Mouse (Mus musculus) intestine, embryonic 14.5 days (tissue): ENCODE results near the gene Sox8. TPM values are rescaled to one million over a fixed set of nuclear protein-coding genes. Genes with fewer than 3 reads are reported as not detected.

Experiments used
- ATAC-seq: fragments of 200-750 bp; cut with Nextera tagmentation; replicated peaks from 2 replicates; pipeline ENCODE4 v1.8.0; 2017; ENCODE audit warnings: low read depth, moderate number of reproducible peaks, moderate TSS enrichment, moderate library complexity; ENCODE audit not compliant: low FRiP score, low TSS enrichment
- DNase-seq: peaks from one replicate; pipeline ENCODE4 v3.0.0-alpha.2; 2018; ENCODE audit warnings: low spot score
- H3K27ac ChIP-seq: fragments of 300-500 bp; sonication (generic); 2 replicates; pipeline ENCODE4 v1.5.1; 2014; ENCODE audit warnings: low read depth, mild to moderate bottlenecking, control low read depth
- H3K27me3 ChIP-seq: fragments of 300-500 bp; sonication (generic); replicated peaks from 2 replicates; pipeline ENCODE4 v1.6.1; 2014; ENCODE audit warnings: low read length, control low read depth; ENCODE audit not compliant: control insufficient read depth, insufficient read depth
- H3K36me3 ChIP-seq: fragments of 300-500 bp; sonication (generic); 2 replicates; pipeline ENCODE4 v1.6.1; 2014; ENCODE audit warnings: low read length, control low read depth; ENCODE audit not compliant: control insufficient read depth, insufficient read depth
- H3K4me1 ChIP-seq: fragments of 300-500 bp; sonication (generic); replicated peaks from 2 replicates; pipeline ENCODE4 v1.6.1; 2014; ENCODE audit warnings: low read length, control low read depth, mixed read lengths; ENCODE audit not compliant: control insufficient read depth, insufficient read depth
- H3K4me2 ChIP-seq: fragments of 300-500 bp; sonication (generic); 2 replicates; pipeline ENCODE4 v1.6.1; 2014; ENCODE audit warnings: low read length
- H3K4me3 ChIP-seq: fragments of 300-500 bp; sonication (generic); 2 replicates; pipeline ENCODE4 v1.5.1; 2014; ENCODE audit warnings: low read depth, low read length, control low read depth, mixed read lengths
- H3K9ac ChIP-seq: fragments of 300-500 bp; sonication (generic); 2 replicates; pipeline ENCODE4 v1.6.1; 2014; ENCODE audit warnings: mild to moderate bottlenecking, low read length
- H3K9me3 ChIP-seq: fragments of 300-500 bp; sonication (generic); 2 replicates; pipeline ENCODE4 v1.6.1; 2016; ENCODE audit warnings: low read length, control low read depth; ENCODE audit not compliant: control insufficient read depth
- WGBS: fragments of 180-500 bp; shearing (Covaris S2); extraction: QIAGEN DNeasy Blood & Tissue Kit; methylation state at CpG from one replicate; pipeline ENCODE4 v1.1.7; 2014; 5-methylcytosine and 5-hydroxymethylcytosine counted together
- polyA plus RNA-seq: library from polyadenylated mRNA; unstranded; fragments of >200 nt; fragmentation: Nextera tagmentation; extraction: Ambion mirVana; gene quantifications from 2 replicates; pipeline ENCODE4 v1.2.1, GENCODE M21; 2014

The Sox8 gene
- 9.1 and 9.4 TPM in 2 replicates for polyA plus RNA-seq

DNA sequence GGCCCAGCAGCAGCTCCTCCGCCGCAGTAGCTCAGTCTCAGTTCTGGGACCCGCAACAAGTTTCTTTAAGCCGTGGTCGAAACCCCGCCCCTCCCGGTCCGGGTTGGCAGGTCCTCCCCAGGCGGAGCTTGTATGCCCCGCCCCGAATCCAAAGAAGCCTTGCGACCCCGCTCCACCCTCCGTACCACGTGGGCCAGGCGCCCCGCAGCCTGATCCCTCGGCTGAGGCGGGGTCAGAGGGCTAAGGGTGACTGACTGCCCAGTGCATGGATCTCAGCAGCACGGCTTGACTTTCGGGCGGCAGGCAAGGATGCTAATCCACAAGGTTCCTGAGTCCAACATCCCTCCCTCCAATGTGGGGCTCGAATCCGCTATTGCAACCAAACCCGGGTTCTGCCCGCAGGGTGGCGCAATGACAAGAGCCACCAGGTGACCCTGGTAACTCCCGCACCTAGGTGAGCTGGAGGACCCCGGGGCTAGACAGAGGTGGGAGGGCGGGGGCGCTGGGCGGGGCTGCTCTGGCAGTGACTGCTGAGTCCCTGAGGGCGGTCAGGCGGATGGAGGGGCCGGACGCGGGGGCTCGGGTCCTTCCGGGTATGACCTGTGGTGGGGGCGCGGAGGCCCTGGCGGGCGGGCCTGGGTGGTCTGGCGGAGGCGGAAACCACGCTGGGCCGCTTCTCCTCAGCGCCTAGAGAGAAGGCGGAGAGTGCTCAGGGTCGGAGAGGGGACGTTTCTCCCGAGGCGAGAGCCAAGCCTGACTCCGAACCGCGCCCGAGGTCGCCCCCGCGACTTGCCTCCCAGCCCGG lies at the start of gene Sox8:
Sox8 (minus strand) TSS at position 39 of the 805 bp plus-strand sequence.
- Histone ChIP-seq H3K27ac (no peak within 1 kb of the TSS), H3K4me2 (peak within 1 kb of the TSS; percentile 99), H3K4me3 (peak within 1 kb of the TSS; percentile 53), H3K9ac (peak within 1 kb of the TSS; percentile 37), H3K9me3 (no peaks in the 10 kb centered on the region), H3K27me3 (peaks cover 18% of the 10 kb centered on the region), H3K4me1 (no peaks in the 10 kb centered on the region; the same call in none of the 2 replicates), H3K36me3 (no peaks in the 10 kb centered on the region)
- peak; percentile 89 for DNase-seq
- peak; percentile 87 for ATAC-seq
- WGBS: under 1% methylated on average over 60 of the region's 61 CpGs

DNA sequence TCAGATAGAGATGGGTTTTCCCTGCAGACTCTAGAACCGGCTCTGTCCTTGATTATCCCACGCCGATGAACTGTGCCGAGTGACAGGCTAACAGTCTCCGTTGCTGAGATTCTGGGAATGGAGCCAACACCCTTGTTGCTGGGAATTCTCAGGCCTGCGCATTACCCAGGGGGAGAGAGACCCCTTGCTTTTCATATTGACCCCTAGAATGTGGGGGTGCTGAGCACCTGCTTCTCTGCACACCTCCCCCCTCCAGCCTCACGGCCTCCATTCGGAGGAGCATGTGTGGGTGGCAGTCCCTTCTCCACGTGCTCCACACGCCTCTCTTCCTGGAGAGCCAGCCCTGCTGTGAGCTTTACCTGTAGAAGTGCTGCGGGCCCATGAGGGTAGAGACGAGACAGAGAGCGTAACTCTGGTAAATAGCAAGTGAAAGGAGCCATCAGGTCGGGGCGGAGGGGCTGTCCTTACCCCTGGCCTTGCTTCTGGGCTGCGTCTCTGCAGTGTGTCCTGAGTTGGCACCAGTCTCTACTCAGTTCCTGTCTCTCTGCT lies 48.1 kb upstream of the Sox8 start:
- no peak overlapping the region for H3K4me2 ChIP-seq
- peak; percentile 84 for ATAC-seq

DNA sequence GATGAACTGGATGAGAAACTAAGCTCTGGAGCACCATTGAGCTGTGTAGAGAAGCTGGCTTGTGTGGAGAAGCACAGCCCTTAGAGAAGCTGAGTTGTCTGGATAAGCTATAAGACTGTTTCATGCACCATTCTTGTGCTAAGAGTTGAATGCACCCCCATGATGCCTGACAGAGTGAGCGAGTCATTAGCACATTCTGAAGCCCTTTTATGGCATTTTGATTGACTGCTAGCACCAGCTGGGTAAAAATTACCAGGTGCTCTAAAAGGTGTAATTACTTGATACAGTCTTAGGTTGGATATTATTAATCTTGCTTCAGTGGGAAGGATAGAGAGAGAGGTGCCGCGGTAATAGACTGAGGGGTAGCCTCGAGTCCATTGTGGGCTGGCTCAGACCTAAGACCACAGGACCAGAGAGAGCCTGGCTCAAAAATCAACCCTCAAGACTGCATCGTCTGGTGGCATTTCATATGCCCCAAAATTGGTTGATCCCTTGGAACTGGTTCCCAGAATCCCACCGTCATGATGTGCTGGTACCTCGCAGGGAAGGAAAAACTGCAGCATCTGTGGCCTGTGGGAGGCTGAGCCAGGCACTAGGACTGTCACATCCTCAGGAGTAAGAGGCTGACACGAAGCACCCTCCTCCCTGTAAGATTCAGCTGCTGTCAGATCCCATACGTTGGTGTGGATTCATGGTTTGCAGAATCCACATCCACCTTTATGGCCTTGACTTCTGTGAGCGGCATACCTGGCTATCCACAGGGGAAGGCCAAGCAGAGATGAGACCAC lies 44.4 kb upstream of the Sox8 start:
- DNase-seq (no peak), ATAC-seq (no peak)

More for the DNA sequence above, 48.1 kb upstream of the Sox8 start:
- H3K27me3 ChIP-seq: no peaks in the 10 kb centered on the region
- WGBS: 37% methylated on average over 16 of the region's 16 CpGs
- H3K9ac ChIP-seq: no peak overlapping the region
- DNase-seq: peak; percentile 66
- no peak overlapping the region for H3K4me3 ChIP-seq
- H3K4me1 ChIP-seq: peaks cover 12% of the 10 kb centered on the region
- peak overlapping the region; percentile 30; the same call in 1 of the 2 replicates for H3K27ac ChIP-seq
- H3K9me3 ChIP-seq: no peaks in the 10 kb centered on the region
- peaks cover 4% of the 10 kb centered on the region; the same call in 1 of the 2 replicates for H3K36me3 ChIP-seq

GRCm38 (mm10) chr17:25613323-25613722 lies 42.8 kb upstream of the Sox8 start:
- Histone ChIP-seq H3K27ac (no peak overlapping the region), H3K27me3 (no peaks in the 10 kb centered on the region), H3K4me3 (no peak overlapping the region), H3K4me1 (peaks cover 24% of the 10 kb centered on the region), H3K9ac (no peak overlapping the region), H3K4me2 (no peak overlapping the region), H3K9me3 (no peaks in the 10 kb centered on the region), H3K36me3 (peaks cover 20% of the 10 kb centered on the region; the same call in 1 of the 2 replicates)
- ATAC-seq (no peak), DNase-seq (no peak)
- 91% methylated on average over 6 of the region's 6 CpGs for WGBS

More for the DNA sequence above, 44.4 kb upstream of the Sox8 start:
- Histone ChIP-seq H3K27me3 (no peaks in the 10 kb centered on the region), H3K9ac (no peak overlapping the region), H3K27ac (no peak overlapping the region), H3K4me1 (peaks cover 19% of the 10 kb centered on the region), H3K9me3 (no peaks in the 10 kb centered on the region), H3K4me2 (no peak overlapping the region), H3K4me3 (no peak overlapping the region), H3K36me3 (peaks cover 16% of the 10 kb centered on the region; the same call in 1 of the 2 replicates)
- WGBS: 89% methylated on average over 10 of the region's 10 CpGs

DNA sequence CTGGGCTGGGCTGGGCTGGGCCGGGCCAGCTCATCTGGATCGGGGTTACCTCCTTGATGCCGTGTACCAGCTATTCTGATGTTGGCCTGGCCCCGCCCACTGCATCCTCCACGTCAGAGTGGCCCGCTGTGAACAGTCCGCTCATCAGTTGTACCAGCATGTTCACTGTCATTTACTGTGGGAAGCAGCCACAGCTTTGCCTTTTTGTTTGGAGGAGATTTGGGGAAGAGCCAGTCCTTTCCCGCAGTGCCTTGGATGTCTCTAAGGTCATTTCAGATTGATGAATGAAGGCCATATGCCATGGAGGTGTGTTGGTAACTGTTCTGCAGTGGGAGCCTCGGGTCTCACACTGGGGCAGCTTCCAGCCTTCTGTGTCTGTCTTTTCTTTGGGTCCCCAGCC lies 42.1 kb upstream of the Sox8 start:
- peaks cover 22% of the 10 kb centered on the region for H3K4me1 ChIP-seq
- no peak overlapping the region for H3K4me2 ChIP-seq
- DNase-seq: no peak
- H3K9me3 ChIP-seq: no peaks in the 10 kb centered on the region
- no peaks in the 10 kb centered on the region for H3K27me3 ChIP-seq
- no peak overlapping the region for H3K9ac ChIP-seq
- H3K4me3 ChIP-seq: no peak overlapping the region
- 84% methylated on average over 9 of the region's 9 CpGs for WGBS
- H3K27ac ChIP-seq: no peak overlapping the region
- ATAC-seq: no peak
- peaks cover 22% of the 10 kb centered on the region; the same call in 1 of the 2 replicates for H3K36me3 ChIP-seq

DNA sequence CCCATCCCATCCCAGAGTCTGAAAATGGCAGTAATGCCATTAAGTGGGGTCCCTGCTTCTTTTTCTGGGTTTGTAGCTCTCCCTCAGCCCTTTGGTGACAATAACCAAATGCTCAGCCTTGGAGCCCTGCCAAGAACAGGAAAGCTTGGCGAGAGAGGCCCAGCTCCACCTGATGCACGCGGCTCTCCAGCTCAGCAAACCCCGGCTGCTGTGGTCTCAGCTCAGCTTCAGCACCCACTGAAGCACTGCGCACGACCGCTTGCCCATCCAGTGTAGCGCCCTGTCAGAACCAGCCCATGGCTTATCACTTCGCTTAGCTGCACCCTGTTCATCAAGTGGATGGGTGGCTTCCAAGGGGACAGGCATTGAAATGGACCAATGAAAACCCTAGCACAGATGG lies 39.7 kb upstream of the Sox8 start:
- 0 out of 2 replicates have a peak, but pooled peaks have one; percentile 41 for ATAC-seq
- peak; percentile 74 for DNase-seq
- WGBS: 48% methylated on average over 9 of the region's 9 CpGs
- H3K9ac ChIP-seq: no peak overlapping the region
- no peak overlapping the region for H3K4me3 ChIP-seq
- H3K4me2 ChIP-seq: peak overlapping the region; percentile 2; the same call in 1 of the 2 replicates
- H3K9me3 ChIP-seq: no peaks in the 10 kb centered on the region
- peaks cover 18% of the 10 kb centered on the region; the same call in 1 of the 2 replicates for H3K36me3 ChIP-seq
- peaks cover 22% of the 10 kb centered on the region for H3K4me1 ChIP-seq
- no peaks in the 10 kb centered on the region for H3K27me3 ChIP-seq
- peak overlapping the region; percentile 43; the same call in 1 of the 2 replicates for H3K27ac ChIP-seq

GRCm38 (mm10) chr17:25609506-25609828 lies 39.0 kb upstream of the Sox8 start:
- ATAC-seq: no peak
- Histone ChIP-seq H3K9me3 (no peaks in the 10 kb centered on the region), H3K4me2 (no peak overlapping the region), H3K27me3 (no peaks in the 10 kb centered on the region), H3K4me1 (peaks cover 22% of the 10 kb centered on the region), H3K27ac (peak overlapping the region; percentile 43; the same call in 1 of the 2 replicates), H3K36me3 (peaks cover 18% of the 10 kb centered on the region; the same call in 1 of the 2 replicates), H3K4me3 (no peak overlapping the region), H3K9ac (no peak overlapping the region)
- no peak for DNase-seq
- 75% methylated on average over 3 of the region's 3 CpGs for whole genome bisulfite sequencing

DNA sequence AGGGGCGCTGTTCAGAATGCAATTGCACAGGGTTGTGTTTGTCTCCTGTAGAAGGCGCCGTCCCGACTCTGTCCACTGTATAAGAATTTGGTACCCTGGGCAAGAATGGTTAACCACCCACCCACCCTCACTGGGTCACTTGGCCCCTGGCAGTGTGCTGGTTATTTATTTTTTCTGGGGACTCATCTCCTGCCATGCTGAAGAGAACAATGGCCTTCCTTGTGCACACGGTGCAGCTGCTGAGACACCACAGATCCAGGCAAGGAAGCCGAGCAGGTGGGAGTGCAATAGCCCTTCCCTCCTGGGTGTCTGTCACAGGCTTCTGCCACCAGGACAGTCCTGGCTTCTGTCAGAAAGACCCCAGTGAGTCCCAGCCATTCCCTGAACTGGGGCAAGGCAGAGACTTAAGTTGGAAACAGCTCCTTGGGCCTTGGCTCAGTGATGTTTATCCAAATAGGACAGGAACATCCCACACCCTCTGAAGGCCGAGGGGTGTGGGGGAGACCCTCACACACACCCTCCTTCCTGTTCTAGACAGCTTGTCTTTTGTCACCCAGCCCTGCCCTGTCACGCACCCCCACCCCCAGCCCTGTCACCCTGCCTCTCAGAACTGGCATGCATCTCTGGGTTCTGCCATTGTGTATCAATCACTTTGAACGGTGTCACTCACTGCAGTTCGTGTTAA lies 38.5 kb upstream of the Sox8 start:
- Histone ChIP-seq H3K4me2 (no peak overlapping the region), H3K4me3 (no peak overlapping the region), H3K9ac (no peak overlapping the region), H3K27ac (peak overlapping the region; percentile 43; the same call in 1 of the 2 replicates), H3K27me3 (no peaks in the 10 kb centered on the region), H3K36me3 (peaks cover 18% of the 10 kb centered on the region; the same call in 1 of the 2 replicates), H3K9me3 (no peaks in the 10 kb centered on the region), H3K4me1 (peaks cover 25% of the 10 kb centered on the region)
- no peak for DNase-seq
- WGBS: 55% methylated on average over 10 of the region's 10 CpGs
- peak; percentile 28; the same call in 1 of the 2 replicates for ATAC-seq
